Mouse (Mus musculus) forebrain, embryonic 11.5 days (tissue): ENCODE results near the gene Dnmt1. TPM values are rescaled to one million over a fixed set of nuclear protein-coding genes. Genes with fewer than 3 reads are reported as not detected.

ENCODE experiments used
- ATAC-seq: fragments of 200-750 bp; cut with Nextera tagmentation; replicated peaks from 2 replicates; pipeline ENCODE4 v1.8.0; 2017; ENCODE audit warnings: moderate TSS enrichment; ENCODE audit not compliant: low FRiP score
- DNase-seq: peaks from one replicate; pipeline ENCODE4 v3.0.0-alpha.2; 2017; ENCODE audit warnings: low spot score
- H3K27ac ChIP-seq: fragments of 300-500 bp; sonication (generic); 2 replicates; pipeline ENCODE4 v1.5.1; 2014; ENCODE audit warnings: low read depth, low read length
- H3K27me3 ChIP-seq: fragments of 300-500 bp; sonication (generic); 2 replicates; pipeline ENCODE4 v1.6.1; 2014; ENCODE audit warnings: mild to moderate bottlenecking, low read length, mixed read lengths; ENCODE audit not compliant: control insufficient read depth, insufficient read depth
- H3K36me3 ChIP-seq: fragments of 300-500 bp; sonication (generic); 2 replicates; pipeline ENCODE4 v1.6.1; 2014; ENCODE audit warnings: mild to moderate bottlenecking, low read length, moderate library complexity, mixed read lengths; ENCODE audit not compliant: control insufficient read depth, insufficient read depth
- H3K4me1 ChIP-seq: fragments of 300-500 bp; sonication (generic); replicated peaks from 2 replicates; pipeline ENCODE4 v1.6.1; 2014; ENCODE audit warnings: low read length, mixed read lengths; ENCODE audit not compliant: control insufficient read depth, insufficient read depth
- H3K4me2 ChIP-seq: fragments of 300-500 bp; sonication (generic); 2 replicates; pipeline ENCODE4 v1.6.1; 2014; ENCODE audit warnings: low read depth, mild to moderate bottlenecking, low read length, moderate library complexity, mixed read lengths; ENCODE audit not compliant: severe bottlenecking
- H3K4me3 ChIP-seq: fragments of 300-500 bp; sonication (generic); 2 replicates; pipeline ENCODE4 v1.5.1; 2014; ENCODE audit warnings: low read depth, low read length
- H3K9ac ChIP-seq: fragments of 300-500 bp; sonication (generic); 2 replicates; pipeline ENCODE4 v1.6.1; 2014; ENCODE audit warnings: low read length
- H3K9me3 ChIP-seq: fragments of 300-500 bp; sonication (generic); 2 replicates; pipeline ENCODE4 v1.6.1; 2016; ENCODE audit warnings: low read length, mixed read lengths; ENCODE audit not compliant: control insufficient read depth
- WGBS: fragments of 180-500 bp; shearing (Covaris S2); extraction: QIAGEN DNeasy Blood & Tissue Kit; methylation state at CpG from one replicate; pipeline ENCODE4 v1.1.7; 2014; 5-methylcytosine and 5-hydroxymethylcytosine counted together
- polyA plus RNA-seq: library from polyadenylated mRNA; unstranded; fragments of >200 nt; fragmentation: Nextera tagmentation; extraction: Ambion mirVana; gene quantifications from 2 replicates; pipeline ENCODE4 v1.2.1, GENCODE M21; 2014

Gene Dnmt1
- polyA plus RNA-seq, 1 experiment from 2014 or later, result 94.8 TPM

GRCm38 (mm10) chr9:20876318-20877117 is 83.2 kb downstream of the Dnmt1 start:
- Histone ChIP-seq H3K4me3 (no peak overlapping the region), H3K9ac (no peak overlapping the region), H3K4me1 (peaks cover 4% of the 10 kb centered on the region; the same call in 1 of the 2 replicates), H3K36me3 (no peaks in the 10 kb centered on the region), H3K9me3 (no peaks in the 10 kb centered on the region), H3K4me2 (no peak overlapping the region), H3K27me3 (no peaks in the 10 kb centered on the region), H3K27ac (no peak overlapping the region)
- DNase-seq (no peak), ATAC-seq (no peak)
- WGBS, result 75% methylated on average over 9 of the region's 9 CpGs

DNA sequence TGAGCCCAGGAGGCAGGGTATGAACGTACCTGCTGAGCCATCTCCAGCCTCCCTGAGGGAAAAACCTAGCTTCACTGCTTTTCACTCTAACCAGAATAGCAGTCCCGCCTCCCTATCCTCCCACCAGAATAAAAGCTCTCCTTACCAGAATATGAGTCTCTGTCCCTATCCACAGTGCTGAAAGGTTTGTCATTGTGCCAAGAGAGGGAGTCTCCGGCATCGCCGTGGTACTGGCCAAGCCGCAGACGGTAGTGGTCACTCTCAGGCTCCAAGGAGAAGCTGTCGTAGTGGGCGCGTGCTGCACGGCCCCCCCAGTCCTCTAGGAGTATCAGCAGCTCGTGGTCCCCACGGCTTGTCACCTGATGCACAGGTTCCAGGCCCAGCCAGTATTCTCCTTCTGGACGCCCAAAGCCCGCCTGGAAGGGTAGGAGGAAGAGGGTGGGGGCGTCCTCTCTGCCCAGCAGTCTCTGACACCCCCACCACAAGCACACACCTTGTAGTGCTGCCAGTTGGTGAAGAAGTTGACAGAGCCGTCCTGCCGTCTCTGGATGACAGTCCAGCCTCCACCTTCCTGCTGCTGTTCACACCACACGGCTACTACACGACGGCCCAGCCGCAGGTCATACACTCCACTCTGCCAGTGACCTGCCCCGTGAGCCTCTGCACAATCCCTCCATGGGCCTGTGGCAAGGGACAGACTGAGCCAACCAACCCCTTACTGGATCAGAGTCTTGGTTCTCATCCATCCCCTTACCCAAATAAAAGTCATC is 84.5 kb downstream of the Dnmt1 start:
- peaks cover under 1% of the 10 kb centered on the region for H3K27me3 ChIP-seq
- 75% methylated on average over 23 of the region's 23 CpGs for WGBS
- no peak overlapping the region for H3K27ac ChIP-seq
- no peak overlapping the region for H3K4me3 ChIP-seq
- DNase-seq (no peak), ATAC-seq (no peak)
- H3K36me3 ChIP-seq, result no peaks in the 10 kb centered on the region
- peaks cover 4% of the 10 kb centered on the region; the same call in 1 of the 2 replicates for H3K4me1 ChIP-seq
- no peak overlapping the region for H3K9ac ChIP-seq
- no peaks in the 10 kb centered on the region for H3K9me3 ChIP-seq
- no peak overlapping the region for H3K4me2 ChIP-seq

- H3K4me2 ChIP-seq, result no peak overlapping the region
- no peak for DNase-seq
- no peaks in the 10 kb centered on the region for H3K9me3 ChIP-seq
- H3K9ac ChIP-seq, result no peak overlapping the region
- no peak overlapping the region for H3K27ac ChIP-seq
- 86% methylated on average over 12 of the region's 12 CpGs for WGBS
- H3K4me3 ChIP-seq, result no peak overlapping the region
- peaks cover 4% of the 10 kb centered on the region; the same call in 1 of the 2 replicates for H3K4me1 ChIP-seq
- peaks cover 17% of the 10 kb centered on the region for H3K27me3 ChIP-seq
- ATAC-seq, result no peak
- no peaks in the 10 kb centered on the region for H3K36me3 ChIP-seq
These were observed 86.2 kb downstream of the Dnmt1 start for GRCm38 (mm10) chr9:20873521-20873920.

DNA sequence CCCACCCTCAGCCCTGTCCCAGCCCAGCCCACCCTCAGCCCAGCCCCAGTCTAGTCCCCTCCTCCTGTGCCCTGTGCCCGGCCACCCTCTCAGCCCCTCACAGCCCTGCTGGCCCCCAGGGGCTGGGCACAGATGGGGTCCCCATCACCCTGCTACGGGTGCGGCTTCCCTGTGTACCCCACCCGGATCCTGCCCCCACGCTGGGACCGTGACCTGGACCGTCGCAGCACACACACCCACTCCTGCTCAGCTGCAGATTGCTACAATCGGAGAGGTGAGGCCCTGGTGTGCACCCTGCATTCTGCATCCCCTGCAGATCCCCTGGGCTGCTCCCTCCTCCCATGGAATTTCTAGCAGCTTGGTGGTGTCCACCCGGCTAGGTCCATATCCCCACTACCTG is 86.7 kb downstream of the Dnmt1 start:
- WGBS, result 94% methylated on average over 10 of the region's 10 CpGs
- H3K4me1 ChIP-seq, result 0 out of 2 replicates have a peak, but pooled peaks cover 2% of the 10 kb centered on the region
- H3K9ac ChIP-seq, result no peak overlapping the region
- no peaks in the 10 kb centered on the region for H3K36me3 ChIP-seq
- no peaks in the 10 kb centered on the region for H3K9me3 ChIP-seq
- peaks cover 22% of the 10 kb centered on the region for H3K27me3 ChIP-seq
- H3K27ac ChIP-seq, result no peak overlapping the region
- DNase-seq, result no peak
- H3K4me2 ChIP-seq, result no peak overlapping the region
- no peak overlapping the region for H3K4me3 ChIP-seq
- ATAC-seq, result no peak

DNA sequence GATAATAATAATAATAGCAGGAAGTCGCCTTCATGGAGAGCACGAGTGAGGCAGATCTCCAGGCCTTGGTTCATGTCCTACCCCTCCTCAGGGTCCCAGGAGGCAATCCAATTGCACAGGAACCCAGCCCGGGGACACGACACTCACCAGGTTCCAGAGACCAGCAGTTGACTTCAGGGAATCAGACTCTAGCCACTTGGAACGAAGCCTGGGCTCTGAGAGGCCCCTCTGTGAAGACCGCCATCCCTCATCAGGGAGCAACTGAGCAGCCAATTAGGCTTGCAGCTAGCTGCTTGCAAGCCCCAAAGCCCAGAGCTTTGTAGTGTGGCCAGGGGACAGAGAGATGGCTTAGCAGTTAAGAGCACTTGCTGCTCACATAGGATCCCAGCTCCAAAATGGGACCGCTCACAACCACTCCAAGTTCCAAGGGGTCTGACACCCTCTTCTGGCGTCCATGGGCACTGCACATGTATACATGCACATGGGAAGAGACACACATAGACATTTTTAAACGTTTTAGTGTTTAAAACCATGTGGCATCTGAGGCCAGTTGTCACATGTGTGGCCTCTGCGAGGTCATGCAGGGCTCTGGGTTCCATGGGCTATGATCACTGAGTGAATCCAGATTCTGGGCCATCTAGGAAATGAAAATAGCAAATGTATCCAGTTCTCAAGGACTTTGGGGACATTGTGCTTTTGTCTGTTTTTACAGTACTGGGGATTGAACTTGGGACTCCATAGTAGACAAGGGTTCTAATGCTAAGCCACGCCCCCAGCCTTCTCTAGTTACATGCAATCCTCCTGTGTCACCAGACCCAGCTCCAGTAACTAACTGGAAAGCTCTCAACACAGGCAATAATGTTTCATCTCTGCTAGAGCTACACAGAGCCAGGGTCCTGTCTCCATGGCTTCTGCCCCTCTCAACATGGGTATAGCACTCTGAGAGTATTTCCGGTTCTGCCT is 89.2 kb downstream of the Dnmt1 start:
- no peak for ATAC-seq

GRCm38 (mm10) chr9:20869246-20869645 is 90.4 kb downstream of the Dnmt1 start:
- DNase-seq (no peak), ATAC-seq (no peak)
- Histone ChIP-seq H3K27ac (no peak overlapping the region), H3K27me3 (peaks cover 28% of the 10 kb centered on the region), H3K9ac (no peak overlapping the region), H3K4me2 (no peak overlapping the region; the same call in 1 of the 2 replicates), H3K9me3 (no peaks in the 10 kb centered on the region), H3K36me3 (no peaks in the 10 kb centered on the region), H3K4me3 (no peak overlapping the region), H3K4me1 (0 out of 2 replicates have a peak, but pooled peaks cover 2% of the 10 kb centered on the region)
- 10% methylated on average over 19 of the region's 19 CpGs for WGBS

More for the DNA sequence above, 89.2 kb downstream of the Dnmt1 start:
- Histone ChIP-seq H3K9me3 (no peaks in the 10 kb centered on the region), H3K4me2 (no peak overlapping the region), H3K4me3 (no peak overlapping the region), H3K27me3 (peaks cover 28% of the 10 kb centered on the region), H3K4me1 (0 out of 2 replicates have a peak, but pooled peaks cover 2% of the 10 kb centered on the region), H3K36me3 (no peaks in the 10 kb centered on the region), H3K9ac (no peak overlapping the region), H3K27ac (no peak overlapping the region)
- WGBS, result 77% methylated on average over 12 of the region's 12 CpGs
- no peak for DNase-seq

- H3K9me3 ChIP-seq, result no peaks in the 10 kb centered on the region
- no peak within 1 kb of the TSS for H3K9ac ChIP-seq
- DNase-seq, result no peak
- H3K36me3 ChIP-seq, result no peaks in the 10 kb centered on the region
- 0 out of 2 replicates have a peak, but pooled peaks cover 2% of the 10 kb centered on the region for H3K4me1 ChIP-seq
- 9% methylated on average over 51 of the region's 53 CpGs for WGBS
- peak within 1 kb of the TSS; percentile 37 for H3K4me2 ChIP-seq
- H3K4me3 ChIP-seq, result 0 out of 2 replicates have a peak within 1 kb of the TSS, but pooled peaks have one; percentile 16
- no peak for ATAC-seq
- peaks cover 28% of the 10 kb centered on the region for H3K27me3 ChIP-seq
- no peak within 1 kb of the TSS for H3K27ac ChIP-seq
These were observed 91.2 kb downstream of the Dnmt1 start, which contains the start of gene A230050P20Rik for GRCm38 (mm10) chr9:20868448-20869001. TSS of gene A230050P20Rik (plus strand) at chr9:20868642.
